Mouse (Mus musculus) thymus, postnatal 36 days (tissue): ENCODE measurements at regions not wholly inside any gene's neighbourhood (a gene's known extent, or its start where the extent isn't known, plus 50 kb on each side); places are given as distances from the start of the nearest gene placed in this dataset.

ENCODE experiments used
- DNase-seq, 2 experiments: peaks; one replicate each; pipeline ENCODE4 v3.0.0; 2022; ENCODE audit warnings: mixed read lengths in 2 of 2

DNA sequence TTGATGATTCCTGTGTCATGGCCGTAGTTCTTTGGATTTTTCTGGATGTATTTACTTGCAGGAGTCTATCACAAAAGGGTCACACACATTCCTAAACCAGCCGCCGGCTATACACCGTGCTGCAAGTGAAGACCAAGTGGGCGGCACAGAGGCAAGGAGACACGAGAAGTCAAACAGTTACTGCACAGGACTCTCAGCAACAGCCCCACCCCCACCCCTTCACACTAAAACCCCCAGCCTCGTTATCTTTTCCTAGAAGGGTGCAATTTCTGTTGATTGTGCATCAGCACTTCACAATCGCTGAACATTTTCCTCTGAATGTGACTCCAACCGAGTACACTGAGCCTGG lies 126.9 kb upstream of the Klf14 start:
- no peak for DNase-seq

DNA sequence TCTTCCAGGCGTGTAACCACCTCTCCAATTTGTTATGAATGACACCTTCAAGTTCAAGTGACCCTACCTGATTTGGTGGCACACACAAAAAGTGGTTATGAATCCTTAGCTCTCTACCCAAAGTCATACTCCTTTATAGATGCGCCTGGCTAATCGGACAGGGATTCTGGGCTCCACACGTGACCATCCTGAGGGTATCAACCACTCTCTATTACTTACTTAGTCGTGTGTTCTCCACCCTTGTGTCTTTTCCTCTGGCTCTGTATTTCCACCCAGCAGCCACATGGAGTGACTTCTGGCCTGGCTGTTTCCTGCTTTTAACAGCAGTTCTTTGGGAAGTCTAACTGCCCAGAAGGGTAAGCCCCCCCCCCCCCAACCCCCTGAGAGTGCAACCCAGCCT lies 127.4 kb upstream of the Klf14 start:
- DNase-seq = no peak

DNA sequence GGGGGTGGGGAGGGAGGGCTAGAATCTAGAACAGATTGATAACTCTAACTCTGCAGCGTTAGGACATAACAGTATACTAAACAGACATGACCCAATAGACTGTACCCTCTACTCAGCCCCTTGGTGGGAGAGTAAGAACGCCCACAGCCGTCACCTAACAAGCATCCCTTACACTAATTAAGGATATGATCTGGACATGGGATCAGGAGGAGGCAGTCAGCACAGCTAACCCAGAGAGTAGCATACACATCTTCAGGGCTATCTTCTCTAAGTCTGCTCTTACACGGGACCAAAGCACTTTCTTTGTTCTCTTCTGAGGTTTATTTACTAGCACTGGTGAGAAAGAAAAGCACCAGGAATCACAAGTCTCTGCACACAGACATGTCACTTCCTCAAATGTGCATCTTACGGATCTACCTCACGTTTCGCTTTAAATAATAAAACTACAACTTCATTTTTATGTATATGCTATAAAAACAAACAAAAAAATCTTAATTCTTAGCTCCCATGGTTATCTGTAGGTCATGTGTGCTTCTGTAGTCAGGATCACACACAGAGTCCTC lies 128.0 kb upstream of the Klf14 start:
- no peak for DNase-seq

DNA sequence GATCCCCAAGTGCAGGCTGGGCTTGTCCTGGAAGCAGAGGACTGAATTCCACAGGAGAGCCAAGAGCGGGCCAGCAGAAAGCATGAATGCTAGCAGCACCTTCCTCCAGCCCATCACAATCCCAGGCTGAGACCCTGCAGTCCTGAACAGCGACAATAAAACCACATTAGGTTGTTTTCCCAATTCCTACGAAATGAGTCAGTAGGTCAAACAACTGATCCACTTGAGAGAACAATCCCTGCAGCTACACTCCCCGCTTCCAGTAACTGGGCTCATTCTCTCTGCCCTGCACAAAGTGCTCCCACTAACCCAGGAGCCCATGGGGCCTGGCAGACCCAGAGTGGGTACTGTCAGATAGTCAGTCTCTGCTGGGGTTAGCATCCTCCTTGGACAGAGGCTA lies 128.6 kb upstream of the Klf14 start:
- no peak for DNase-seq

DNA sequence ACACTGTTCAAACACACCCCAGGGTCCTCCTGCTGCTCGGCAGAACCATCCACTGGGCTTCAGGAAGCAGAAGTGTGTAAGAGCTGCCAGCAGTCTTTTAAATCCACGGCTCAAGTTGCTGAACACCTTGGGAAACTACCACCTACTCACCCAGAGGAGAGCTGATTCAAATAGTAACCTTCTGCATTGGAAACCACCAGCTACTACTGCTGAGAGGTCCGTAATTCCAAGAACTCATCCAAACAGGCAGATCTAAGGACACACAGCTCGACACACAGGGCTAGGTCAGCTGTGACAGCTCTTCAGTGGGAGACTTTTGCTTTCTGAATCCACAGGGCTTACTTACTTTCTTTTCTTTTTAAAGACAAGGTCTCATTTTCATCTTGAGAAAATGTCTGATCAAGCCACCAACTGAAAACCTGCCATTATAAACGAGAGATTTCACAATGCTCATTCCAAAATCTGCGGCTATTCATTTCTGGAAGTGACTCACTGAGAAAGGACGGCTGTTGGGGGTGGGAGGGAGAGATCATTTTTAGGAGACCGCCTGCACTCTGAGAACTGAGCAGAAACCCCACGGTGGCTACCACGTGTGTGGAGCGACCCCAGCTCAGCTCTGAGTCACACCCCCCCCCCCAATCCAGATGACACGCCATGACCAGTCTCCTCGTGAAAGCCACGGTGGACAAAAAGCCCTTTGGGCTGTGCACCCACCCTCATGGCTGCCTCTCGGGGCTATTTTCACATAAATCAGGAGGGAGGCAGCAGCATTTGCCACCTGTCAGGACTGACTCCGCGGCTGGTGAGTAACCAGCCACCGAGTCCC lies 129.5 kb upstream of the Klf14 start:
- no peak for DNase-seq

DNA sequence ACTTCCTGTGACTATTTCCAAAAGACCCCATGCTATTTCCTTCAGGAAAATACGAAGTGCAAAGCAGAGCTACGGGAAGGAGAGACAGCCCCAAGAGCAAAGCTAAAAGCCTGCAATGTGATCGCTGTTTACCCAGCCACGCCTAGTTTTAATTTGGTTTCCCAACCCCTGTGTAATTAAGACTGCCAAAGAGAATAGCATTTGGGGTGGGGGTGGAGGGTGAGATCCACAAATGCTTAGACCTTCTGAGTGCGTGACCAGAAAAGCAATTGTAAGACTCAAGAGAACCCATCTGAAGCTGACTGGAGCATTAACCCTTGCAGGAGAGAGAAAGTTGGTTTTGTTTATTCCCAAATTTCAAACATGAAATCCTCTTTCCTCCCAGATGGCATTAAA lies 130.1 kb upstream of the Klf14 start:
- no peak for DNase-seq

DNA sequence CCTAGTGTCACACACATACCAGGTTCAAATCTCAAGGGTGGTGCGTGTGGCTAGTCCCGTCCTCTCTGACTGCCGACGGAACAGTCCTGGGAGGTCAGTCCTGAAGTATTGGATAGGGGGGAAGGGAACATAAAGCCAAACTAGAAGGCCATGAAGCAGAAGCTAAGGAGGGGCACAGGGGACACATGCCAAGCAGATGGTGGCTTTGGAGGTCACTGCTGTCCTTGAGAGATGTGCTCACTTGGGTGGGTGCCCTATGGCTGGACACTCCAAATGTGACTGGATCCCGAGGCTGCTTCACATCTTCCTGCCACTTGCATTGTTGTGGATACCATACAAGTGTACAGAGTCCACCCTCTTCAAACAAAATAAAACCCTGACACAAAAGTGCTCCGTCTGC lies 131.4 kb upstream of the Klf14 start:
- no peak for DNase-seq

DNA sequence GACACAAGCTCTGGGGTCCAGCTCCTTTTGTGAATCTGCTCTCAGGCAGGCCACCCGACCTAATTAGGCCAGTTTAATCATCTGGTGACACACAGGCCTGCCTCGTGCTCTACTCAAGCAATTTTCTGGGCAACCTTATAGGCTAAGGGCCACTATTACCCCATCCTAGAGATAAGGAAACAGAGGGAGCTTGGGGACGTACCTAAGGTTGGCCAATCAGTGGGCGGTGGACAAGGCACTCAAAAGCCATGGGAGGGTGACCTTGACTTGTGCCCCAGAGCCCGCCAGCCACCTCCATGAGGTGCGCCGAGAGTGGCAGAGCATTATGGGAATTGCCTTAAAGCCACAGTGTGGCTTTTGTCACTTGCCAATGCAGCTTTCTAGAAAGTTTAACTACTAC lies 131.9 kb upstream of the Klf14 start:
- DNase-seq = no peak

DNA sequence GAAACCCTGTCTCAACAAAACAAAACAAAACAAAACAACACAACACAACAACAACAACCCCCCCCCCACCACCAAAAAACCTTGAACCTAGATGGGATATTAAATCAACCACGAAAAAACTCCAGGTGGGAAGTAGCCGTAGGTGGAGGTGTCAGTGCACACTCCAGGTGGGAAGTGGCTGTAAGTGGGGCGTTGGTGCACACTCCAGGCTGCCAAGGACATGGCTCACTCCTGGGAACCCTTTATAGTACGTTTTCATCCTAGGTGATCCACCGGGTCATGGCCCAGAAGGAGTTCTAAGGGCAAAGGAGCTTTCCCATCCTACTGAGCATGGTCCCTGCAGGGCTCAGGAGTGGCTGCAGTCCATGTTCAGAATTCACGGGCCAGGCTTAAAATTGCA lies 133.4 kb upstream of the Klf14 start:
- DNase-seq = no peak

DNA sequence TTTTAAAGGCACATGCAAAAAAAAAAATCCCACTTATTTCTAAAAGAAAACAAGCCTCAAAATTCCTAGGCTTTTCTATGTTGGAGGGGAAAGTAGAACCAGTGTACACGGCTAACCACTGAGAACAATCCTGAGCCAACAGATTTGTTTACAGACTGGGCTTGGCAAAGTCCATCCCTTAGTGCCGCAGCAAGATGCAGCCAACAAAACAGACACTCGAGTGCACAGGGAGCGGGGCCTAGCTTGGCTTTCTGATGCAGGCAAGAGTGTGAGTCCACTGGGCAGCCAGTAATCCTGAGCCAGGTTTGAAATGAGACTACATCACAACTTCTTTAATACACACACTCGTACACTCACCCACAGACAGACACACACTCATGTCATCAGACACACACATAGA lies 133.9 kb upstream of the Klf14 start:
- DNase-seq = no peak

DNA sequence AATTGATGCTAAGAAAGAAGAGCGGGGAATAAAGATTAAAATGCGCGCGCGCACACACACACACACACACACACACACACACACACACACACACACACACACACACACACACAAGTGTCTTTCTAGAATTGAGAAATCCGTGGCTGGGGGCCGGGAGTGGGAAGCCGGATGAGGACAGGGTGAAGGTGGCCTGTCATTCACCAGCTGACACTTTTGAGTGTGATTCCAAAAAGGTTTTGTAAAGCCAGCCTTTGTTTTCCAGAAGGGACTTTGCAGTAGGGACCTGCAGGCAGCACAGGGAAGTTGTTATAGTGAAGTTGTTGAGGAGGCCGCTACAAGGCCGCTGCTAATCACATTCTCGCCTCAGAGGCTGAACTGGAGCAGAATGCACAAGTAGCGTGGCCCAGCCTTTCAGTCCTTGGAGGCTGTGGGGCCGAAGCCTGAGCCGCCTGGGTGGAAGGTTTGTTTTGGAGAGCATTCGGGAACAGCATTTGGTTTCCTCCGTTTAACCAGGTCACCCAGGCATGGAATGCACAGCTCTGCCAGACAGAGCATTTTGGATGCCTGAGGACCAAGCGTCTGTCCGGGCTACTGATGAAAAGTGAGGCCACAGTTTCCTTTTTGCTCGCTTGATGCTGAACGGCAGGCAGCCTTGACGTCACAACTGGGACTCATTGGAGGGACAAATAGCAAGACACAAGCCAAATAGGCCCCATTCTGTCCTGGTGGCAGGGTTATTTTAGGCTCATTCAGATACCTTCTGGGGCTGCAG lies 137.3 kb upstream of the Klf14 start:
- no peak for DNase-seq

DNA sequence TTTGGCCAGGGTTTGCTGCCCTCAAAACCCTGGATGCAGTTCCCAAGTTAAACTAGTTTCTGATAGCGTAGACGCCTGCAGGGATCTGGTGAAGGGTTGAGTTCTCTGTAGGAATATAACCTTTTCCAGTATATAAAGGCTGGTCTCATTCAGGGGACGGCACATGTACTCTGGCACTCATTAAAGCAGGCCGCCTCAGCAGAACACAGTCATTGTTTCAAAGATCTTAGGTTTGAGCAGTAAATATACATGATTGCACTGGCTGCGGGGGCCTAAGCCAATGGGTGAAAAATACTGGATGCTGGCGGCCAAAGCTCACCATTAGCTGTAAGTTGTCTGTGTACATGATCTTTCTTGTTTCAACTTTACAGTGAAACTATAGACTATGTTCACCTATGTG lies 137.9 kb upstream of the Klf14 start:
- DNase-seq = no peak

DNA sequence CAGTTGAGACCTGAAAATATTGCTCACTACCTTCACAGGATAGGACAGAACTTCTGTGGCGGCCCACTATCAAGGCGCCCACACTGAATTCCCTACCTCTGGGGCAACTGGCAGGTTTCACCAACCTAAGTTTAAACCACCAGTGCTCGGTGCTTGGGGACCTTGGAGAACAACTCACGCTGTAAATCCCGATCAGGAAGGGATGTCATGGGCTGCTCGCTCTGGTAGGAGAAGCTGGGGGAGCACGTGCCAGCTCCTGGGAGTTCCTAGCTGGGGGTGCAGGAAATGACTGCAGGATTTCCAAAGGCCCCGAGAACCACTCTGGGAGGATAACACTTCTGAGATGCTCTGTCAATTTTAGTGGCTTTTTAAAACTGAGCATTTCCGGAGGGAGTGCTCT lies 138.4 kb upstream of the Klf14 start:
- no peak for DNase-seq

DNA sequence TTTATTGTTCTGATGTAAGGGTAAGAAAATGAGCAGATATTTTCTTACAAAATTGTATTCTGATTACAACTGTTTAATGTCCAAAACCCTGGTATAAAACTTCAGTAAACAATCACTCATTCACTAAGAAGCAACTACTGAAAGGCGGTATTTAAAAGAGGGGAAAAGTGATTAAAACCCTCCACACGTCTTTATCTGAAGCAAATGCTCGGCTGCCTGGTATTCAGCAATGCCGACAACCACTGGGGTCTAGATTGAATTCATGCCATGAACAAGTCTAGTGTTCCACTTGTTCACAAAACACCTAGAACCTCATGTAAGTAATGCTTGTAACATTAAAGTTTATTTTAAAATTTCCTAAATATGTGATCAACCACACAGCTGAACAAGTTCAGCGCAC lies 139.2 kb upstream of the Klf14 start:
- no peak for DNase-seq

DNA sequence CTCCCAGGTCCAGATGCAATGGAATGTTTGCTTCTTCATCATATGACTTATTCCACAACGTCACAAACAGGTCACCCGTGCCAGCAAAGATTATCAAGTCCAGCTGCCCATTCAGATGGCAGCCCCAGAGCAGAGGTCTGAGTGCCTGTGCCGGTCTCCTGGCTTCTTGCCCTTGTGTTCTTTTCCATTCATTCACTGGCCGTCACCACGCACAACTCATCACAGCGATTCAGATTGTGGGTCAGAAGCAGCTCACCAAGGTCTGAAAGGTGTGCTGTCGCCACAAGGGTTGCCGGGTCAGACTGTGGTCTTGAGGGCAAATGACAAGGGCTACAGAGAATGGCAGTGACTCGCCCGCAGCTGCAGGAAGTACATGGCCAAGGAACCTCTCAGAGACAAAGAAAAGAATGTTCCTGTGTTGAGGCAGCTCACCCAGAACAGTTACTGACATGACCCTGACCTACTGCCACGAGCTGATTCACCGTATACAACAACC lies 141.3 kb upstream of the Klf14 start:
- DNase-seq = peak in 1 of 2 experiments; percentile 12

DNA sequence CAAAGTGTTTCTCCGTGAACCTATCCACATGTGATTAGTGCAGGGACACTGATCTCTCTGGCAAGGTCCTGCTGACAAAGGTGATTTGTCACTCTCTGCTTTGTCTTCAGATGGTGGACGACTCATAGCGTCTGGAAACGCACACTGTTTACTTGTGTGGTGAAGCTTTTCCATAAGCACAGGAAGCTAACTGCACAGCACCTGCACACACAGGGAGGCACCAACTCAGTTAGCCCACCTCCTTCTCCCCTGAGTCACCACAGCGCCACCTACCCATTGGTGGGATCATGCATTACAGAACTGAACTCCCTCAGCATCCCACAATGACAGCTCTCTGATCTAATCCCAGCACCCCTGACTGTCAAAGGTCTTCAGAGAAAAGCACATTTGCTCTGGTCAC lies 141.9 kb upstream of the Klf14 start:
- peak; percentile 80 to 84 for DNase-seq

DNA sequence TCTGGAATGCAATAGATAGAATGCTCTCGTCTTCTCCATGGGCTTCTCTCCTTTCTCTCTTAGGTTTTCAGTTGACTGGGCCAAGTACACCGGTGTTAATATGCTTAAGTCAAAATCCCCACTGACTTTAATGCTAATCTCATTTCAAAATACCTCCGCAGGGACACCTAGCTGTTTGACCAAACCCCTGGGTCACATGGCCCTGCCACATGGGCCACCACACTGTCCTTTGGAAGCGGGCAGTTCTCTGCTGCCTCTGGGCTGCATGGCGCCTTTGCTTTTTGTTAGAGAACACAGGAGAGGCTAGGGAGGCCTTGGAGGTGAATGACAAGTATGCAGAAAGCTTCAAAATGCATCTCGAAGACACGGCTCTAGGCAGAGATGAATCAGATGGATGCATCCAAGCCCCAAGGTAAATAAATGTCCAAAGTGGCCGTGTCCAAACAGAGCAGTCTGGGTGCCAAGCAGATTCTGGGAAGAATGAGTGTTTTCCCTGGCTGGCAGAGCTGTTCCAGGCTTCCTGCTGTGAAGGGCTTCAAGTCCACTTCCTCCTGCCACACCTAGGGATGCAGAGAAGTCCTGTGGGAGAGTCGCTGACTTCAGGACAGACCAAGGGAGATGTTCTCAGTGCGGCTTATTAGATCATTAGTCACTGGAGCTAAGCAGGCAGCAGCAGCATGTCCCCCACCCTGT lies 147.4 kb upstream of the Klf14 start:
- DNase-seq = no peak

DNA sequence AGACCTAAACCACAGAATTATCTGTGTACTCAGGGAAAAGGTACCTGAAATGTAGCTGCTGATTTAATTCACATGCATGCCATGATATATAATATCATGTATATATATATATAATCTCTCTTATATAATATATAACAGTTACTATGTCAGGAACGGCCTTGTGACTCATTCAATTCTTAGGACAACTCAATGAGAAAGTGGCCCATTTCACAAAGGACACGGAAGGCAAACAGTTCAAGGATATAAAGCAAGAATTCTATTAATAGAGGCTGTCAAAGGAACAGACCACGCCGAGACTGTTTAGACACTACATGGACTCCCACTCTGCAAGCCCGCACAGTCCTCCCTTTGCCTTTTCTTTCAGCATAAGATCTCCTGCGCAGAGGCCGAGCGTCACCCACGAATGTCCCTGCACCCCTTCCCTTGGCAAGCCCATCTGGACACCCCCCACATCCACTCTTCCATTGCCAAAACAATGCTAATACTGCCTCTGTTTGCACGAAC lies 148.0 kb upstream of the Klf14 start:
- DNase-seq = no peak

DNA sequence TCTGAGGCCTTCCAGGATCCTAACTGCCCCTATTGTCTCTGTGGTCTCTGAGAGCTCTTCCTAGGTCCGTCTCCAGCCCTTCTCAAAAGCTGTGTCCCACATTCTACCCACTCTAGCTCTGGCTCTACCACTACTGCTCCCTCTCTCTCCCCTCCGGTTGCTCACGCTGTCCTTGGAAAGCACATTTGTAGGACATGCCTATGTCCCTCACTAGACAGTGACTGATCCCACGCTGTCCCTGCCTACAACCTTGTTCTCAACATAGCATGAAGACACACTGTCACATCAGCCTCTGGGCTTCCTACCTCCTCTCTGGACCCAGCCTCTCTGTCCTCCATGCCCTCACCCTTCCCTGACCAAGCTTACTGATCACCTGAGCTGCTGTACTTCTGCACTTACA lies 148.5 kb upstream of the Klf14 start:
- DNase-seq = no peak

DNA sequence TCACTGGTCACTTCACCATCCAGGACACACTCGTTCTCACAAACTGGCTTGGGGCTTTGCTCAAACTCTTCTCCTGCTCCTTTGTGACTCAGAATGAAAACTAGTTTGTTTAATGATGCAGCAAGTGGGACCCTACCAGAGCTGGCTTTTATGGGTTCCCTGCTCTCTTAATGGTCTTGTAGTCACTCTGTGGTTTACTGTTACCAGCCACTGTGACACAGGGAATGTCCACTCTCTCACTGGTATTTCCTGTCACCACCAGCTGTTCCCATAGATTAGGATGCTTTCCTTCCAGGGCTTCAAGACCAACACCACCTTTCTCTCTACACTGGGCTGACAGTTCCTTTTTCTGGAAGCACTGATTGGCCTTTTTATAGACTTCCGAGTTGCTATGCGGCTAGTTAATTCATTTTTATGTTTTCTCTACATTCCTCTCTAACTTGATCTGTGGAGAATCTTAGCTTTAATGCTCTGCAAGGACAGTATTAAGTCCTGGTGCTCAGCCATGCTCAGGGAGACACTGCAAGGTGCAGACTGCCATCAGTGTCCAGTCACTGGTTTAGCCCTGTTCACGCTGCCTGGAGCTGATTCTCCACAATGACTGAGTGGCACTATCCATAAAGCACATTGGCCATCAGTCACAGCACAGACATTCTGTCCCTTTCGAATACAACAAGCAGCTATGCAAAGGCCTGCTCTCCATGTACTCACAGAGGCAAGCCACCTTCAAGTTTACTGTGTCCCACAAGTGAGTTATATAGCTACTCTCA lies 149.2 kb upstream of the Klf14 start:
- DNase-seq = no peak

DNA sequence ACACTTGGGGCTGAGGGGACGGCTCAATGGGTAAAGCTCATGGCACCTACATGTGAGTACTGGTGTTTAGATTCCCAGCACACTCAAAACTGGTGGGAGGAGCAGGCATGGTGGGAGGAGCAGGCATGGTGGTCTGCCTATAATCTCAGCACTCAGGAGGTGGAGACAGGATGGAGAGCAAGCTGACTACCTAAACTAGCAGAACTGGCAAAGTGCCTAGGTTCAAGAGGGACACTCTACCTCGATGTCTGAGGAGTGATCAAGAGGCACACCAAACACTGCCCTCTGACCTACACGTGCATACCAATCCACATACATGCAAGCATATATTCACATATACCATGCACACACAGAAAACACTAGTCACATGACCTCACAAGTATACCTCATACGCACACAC lies 150.7 kb upstream of the Klf14 start:
- no peak for DNase-seq

DNA sequence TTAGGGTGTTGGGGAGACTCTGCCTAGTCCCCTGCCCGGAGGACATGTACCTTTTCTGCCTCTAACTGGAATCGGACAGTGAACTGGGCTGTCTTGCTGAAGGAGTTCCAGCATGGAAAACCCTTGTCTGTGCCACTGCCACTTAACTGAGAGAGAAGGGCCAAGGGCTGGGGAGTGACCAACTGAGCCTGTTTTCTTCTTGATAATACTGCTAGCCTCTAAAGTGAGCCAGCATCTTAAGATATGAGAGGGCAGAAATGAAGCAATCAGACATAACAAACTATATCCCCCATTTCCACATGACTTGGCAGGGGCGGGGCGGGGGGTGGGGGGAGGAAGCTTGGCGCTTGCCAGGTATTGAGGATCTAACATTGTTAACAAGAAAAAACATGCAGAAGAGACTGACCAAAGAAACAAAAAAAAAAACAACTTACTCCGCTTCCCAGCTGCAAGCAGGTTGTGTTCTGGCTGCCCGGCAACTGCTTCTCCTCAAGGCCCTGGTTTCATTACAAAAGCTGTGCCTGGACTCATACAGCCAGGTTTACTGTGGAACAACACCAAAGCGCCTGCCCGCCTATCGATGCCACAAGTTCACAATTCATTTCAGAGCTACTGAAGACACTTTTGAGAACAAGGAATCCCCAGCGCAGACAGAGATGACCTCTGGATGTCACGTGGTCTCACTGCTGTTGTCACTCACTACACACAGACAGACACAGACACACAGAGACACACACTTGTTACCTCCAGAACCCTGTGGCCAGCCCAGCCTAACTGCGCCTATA lies 153.6 kb upstream of the Klf14 start:
- no peak for DNase-seq
